Mouse (Mus musculus) thymus, postnatal 10 days (tissue): ENCODE measurements around the gene Myrfl.

Experiments used
- DNase-seq, 2 experiments: peaks; one replicate each; pipeline ENCODE4 v3.0.0; 2021; ENCODE audit warnings: low spot score in 2 of 2

Gene Myrfl

DNA sequence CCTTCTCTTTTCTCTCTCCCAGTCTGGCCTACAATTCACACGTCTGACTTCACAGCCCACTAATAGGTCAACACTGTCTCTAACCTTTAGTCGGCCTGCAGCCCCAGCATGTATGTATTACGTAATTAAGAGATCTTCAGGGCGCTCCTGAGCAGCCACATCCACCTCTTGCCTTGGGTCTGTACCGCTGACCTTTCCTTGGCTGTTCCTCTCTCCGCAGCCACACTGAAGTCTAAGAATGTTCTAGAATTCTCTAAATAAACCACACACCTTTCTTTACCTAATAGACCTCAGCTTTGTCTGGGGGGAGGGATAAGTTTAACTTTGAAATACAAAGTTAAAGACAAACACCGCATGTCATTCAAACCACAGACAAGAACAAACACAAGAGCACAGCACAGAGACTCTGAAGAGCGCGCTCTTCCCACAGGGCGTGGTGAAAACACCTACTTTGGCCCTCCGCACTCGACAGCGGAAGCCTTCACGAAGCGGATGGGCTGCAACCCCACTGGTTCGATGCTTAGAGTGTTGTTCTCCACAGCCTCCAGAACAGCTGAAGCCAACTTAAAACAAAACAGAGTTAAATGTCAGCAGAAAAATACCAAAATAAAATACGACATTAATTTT lies 17.0 kb upstream of the Myrfl start:
- peak in 1 of 2 experiments; percentile 18 for DNase-seq

DNA sequence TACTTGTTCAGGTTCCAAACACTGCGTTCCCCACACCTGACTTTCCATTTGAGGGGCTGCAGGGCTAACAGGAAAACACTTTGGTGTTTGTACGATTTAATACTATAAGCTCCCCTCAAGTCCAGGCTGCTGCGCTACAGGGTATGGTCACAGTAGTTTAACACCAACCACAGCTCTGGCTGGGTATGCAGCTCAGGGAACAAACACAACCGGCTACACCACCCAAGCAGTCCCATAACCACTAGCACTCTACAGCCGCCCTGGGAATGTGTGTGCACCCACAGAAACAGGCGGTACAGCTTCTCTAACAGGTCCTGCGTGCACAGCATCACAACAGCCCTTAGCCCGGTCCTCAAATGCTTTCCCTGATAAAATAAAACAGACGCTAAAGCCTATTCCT lies 16.1 kb upstream of the Myrfl start:
- no peak for DNase-seq

DNA sequence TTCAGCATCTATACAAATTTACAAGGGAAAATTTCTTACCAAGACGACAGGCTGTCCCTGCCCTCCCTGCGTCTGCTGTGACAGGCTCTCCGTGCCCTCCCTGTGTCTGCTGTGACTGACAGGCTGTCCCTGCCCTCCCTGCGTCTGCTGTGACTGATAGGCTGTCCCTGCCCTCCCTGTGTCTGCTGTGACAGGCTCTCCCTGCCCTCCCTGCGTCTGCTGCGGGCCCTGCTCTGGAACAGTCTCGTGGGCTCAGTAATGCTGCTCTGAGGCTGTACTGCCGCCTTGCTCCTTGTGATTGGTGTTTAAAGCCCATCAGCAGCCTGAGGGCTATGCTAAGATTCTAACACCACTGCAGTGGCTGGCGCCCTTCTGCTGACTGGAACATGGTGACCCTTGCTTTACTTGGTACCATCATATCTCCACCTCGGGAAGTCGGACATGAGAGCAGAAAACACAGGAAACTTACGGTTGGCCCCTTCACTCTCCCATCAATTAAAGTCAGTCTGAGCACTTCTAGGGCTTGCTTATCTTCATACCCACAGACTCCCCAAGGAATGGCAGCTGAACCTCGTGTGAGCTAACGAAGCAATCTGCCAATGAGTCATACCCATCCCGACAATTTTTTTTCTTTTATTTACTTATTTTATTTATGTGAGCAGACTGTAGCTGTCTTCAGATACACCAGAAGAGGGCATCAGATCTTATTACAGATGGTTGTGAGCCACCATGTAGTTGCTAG lies 12.4 kb upstream of the Myrfl start:
- no peak for DNase-seq

DNA sequence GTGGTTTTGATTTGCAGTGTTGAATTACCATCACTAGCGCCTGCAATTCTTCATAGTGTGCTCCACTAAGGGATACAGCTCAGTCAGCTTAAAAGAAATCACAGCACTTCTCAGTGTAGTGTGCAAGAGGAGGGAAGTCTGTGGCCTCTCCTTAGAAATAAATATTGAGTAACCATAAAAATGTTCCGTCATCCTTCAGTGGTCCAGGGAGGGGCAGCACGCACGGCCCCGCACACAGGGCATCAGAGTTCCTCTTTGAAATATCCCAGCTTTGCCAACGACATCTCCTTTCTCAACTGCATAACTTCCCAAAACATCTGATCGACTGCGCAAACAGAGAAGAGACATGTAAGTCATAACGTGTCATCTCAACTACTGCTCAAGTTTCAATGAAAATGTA lies 10.1 kb upstream of the Myrfl start:
- no peak for DNase-seq

DNA sequence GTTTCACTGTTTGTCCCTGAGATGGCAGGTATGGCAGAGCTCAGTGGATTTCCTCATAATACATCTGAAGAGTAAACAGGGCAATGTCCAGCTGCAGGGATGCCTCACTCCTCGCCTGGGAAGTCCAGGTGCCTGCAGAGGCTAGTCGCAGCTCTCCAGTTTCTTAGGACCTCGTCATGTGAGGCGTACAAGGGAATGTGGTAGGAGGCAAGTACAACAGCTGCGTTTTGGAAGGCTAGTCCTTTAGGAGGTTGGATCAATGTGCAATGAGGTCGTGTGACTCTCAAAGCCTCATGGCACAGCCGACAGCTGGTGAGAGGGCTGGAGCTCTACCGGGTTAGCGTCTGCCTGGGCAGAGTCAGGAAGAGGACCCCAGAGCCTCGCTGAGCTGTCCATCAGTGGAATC lies 7.8 kb upstream of the Myrfl start:
- DNase-seq, result no peak

DNA sequence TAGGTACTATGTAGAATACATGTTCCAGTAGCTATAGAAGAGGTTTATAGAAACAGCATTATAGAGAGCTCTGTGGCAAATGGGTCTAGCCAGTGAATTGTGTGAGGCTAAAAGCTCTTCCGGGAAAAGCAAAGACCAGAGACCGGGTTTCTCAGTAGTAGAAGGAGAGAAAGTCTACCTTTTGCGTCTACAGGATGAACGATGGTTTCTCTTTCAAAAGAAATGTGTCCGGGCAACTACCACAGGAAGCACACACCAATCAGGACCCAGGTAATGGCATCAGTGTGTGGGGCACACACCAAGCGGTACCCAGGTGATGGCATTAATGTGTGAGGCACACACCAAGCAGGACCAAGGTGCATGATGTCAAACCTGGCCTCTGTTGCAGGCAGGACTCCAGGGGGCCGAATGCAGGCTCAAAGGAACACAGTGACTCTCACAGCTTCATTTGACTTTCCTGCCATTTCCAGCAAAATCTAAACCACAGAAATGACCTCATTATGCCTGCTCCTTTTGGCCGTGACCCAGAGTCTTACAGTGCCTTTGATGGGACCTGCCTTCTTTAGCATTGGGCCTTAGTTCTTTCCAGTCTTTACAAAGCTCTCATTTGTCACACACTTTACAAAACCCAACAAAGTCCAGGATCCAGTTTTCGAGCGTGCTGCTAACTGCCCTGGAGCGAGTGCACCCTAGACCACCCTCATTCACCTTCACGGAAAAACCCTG lies 1.4 kb downstream of the Myrfl start:
- DNase-seq, result no peak

DNA sequence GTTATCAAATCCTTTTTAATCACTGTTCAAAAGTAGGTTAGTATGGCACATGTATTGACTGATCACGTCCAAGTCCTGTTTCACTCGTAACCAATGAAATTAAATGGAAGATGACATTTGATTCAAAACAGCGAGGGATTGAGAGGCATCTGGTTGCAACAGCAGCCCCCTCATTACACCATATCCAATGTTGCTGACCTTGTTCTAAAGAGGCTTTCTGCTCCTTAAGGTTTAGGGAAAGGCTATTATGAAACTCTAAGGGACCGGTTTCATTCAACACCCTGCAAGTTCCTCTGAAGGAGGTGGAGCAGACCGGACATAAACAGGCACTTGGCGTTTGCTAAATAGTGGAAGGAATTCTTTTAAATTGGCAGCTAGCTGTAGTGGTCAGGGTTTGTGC lies 2.2 kb downstream of the Myrfl start:
- DNase-seq, result no peak

DNA sequence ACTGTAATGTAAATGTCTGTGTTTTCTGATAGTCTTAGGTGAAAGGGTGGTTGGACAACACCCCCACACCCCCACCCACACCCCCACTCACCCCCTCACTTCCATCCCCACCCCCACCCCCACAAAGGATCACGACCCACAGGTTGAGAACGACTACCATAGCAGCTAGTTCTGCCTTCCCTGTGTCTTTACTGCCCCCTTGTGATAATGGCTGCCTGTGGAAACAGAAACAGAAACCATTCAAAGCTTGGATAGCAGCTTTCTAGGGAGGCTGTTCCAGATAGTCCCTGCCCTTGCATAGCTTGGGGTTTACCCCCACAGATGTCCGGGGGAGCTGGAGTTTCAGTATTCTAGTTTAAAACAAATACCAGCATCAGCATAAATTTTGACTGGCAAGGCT lies 3.0 kb downstream of the Myrfl start:
- DNase-seq, result peak in 1 of 2 experiments; percentile 41

DNA sequence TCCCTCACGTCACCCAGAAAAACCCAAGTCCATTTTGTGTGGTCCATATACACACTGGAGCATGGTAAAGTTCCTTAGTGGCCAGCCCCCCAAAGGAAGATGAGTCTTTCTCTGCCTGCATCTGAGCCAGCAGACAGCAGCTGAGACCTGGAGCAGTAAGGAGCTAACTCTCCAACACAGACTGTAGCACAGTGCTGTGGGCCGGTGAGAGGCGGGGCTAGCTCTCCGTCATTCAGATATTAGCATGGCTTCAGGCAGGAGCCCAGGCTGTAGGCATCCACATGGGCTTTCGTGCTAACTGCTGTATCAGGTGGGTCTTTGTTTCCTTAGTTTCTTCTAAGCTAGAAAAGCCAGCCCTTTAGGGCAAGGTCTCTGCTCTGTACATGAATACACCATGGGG lies 6.1 kb downstream of the Myrfl start:
- no peak for DNase-seq

DNA sequence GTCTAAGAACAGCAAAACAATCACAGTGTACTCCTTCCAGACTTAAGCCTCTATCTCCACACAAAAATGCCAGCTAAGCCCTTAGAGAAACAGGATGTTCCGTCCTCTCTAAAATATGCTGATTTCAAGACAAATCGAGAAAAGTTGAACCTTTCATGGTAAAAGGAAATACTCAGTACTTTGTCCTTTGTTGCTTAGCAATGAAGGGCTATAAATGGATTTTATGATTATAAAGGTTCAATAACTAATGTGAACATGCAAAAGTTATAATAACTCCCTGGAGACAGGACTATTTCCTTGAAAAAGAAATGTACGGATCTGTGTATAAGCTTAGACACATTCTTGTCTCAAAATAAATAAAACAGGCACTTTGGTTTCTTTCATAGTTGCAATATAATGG lies 12.2 kb downstream of the Myrfl start:
- no peak for DNase-seq

DNA sequence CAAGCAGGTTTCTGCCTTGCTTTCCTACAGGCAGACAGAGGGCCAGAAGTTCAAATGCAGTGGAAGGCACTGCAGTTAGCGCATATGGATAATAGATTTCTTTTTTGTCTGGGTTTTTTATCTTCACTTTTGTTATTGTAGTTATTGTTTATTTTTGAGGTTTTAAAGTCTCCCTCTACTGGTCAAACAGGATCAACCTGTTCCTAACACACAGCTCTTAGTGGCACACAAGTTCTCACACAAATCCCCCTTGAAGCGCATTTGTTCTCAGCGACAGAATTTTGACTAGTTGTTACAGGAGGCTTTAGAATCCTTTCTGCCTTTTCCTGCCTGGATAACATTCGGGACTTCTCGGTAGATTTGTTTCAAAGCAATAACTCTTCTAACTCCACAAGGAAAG lies 13.2 kb downstream of the Myrfl start:
- no peak for DNase-seq

DNA sequence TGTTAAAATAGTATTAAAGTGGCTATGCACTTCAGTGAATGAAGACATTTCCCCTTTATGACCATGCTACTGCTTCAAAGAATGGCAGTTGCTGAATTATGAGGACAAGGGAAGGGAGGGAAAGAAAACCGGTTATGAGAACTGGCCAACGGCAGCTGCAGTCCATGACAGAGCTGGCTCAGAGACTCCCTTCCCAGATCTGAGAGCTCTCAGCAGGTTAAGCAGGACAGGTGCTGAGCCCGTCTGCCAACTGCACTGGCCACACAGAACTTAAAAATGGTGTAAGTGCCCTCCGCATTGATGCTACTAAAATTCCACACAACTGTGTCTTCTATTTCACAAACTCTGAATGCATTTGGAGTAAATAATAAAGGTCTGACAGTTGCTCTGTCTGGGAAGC lies 19.3 kb downstream of the Myrfl start:
- DNase-seq, result no peak

DNA sequence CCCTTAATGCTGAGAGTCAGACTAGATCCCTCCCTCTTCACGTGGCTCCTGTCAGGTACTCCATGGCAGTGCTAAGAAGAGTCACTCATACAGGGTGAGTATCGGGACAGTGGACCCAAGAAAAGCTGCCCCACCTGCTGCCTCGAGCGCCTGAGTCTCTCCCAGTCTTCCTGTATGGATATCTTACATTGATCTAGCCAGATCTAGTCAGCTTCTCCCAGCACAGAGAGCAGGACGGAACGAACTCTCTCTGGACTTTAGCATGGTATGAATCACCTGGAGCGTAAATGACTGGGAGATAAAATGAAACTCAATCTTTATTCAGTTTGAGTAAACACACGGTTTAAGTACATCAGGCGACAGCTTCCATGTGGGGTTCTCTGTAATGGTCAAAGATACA lies 22.2 kb downstream of the Myrfl start:
- DNase-seq, result no peak

DNA sequence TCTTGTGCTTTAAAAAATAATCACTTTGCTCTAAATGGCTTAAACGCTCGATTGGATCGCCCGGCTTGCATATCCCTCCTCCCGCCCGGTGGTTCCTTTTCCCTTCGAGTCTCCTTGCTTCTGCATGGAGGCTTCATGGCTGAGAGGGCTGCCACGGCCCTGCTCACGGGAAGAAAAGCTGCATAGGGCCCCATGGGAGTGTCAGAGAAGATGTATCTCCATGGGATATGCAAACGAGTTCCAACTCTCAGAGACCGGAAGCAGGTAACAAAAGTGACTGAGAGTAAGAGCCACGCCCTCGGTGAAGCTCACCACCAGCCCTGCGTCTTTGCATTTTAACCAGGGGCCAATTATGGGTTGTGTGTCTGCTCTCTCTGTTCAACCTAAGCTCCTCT lies 24.7 kb downstream of the Myrfl start:
- DNase-seq, result no peak

DNA sequence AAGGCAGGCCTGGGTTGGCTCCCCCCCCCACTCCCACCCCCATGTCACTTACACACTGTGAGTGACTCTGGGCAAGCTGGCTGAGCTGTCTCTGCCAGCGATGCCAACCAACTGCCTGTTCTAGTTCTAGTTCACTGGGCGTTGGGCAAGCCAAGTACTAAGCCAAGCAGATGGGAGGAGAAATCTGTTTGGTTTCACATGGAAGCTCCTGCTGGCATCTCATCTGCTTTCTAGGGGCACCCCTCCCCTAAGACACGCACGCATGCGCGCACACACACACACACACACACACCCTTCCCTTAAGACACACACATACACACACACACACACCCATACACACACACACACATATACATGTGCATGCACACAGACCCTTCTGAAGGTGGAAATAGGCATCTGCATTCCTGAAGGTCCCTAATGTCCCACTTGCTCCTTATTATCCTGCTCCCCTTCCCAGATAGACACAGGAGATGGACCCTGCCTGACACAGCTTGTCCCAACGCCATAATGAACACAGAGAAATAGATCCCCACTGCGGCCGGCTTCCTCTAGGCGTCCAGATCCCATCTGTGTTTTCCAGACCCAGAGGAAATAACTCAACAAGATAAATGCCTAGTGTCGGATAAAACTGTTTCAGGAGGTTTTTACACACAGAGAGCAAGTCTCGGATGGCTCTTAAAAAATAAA lies 25.2 kb downstream of the Myrfl start:
- no peak for DNase-seq

DNA sequence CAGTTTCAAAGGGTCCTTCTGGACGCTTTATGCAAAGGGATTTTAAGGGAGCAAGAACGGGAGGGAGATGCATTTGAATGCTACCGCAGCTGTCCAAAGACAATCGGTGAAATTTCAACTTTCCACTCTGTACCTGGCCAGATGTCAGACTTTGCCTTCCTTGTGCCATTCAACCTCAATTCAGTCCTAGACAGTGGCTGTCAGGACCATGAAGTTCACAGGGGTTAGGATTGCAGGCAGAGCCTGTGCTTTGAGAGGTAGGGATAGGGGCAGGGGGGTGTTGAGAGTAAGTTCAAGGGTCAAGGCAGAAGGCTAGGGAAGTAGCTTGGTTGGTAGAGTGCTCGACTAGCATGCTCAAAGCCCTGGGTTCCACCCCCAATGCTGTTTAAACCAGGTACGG lies 25.9 kb downstream of the Myrfl start:
- no peak for DNase-seq

DNA sequence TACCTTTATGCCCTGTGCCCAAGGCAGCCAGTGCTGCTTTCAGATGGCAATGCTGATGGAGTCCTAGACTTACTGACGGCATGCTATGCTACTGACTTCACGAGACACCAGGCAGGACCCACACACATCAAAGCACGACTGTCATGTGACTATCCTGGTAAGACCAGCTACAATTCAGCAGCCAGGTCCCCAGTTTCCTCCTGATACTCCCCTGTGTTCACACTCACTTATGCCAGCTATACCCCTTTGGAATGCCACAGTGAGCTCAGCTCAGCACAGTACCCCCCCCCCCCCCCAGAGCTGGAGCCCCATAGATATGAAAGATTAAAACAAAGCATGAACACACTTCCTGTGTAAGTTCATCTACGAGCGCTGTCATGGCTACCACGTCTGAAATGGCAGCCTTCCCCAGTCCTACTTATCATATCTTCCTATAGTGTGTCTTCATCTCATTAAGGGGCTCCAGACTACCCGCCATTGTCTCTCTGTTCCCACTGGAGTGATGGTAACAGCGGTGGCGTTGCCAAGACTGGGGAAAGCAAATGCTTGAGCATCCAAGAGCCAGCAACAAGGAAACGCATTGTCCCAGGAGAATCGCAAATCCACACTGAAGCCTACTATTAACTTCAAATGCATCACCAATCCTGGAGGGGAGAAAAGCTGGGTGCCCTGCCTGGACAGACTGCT lies 43.4 kb downstream of the Myrfl start:
- DNase-seq, result no peak

DNA sequence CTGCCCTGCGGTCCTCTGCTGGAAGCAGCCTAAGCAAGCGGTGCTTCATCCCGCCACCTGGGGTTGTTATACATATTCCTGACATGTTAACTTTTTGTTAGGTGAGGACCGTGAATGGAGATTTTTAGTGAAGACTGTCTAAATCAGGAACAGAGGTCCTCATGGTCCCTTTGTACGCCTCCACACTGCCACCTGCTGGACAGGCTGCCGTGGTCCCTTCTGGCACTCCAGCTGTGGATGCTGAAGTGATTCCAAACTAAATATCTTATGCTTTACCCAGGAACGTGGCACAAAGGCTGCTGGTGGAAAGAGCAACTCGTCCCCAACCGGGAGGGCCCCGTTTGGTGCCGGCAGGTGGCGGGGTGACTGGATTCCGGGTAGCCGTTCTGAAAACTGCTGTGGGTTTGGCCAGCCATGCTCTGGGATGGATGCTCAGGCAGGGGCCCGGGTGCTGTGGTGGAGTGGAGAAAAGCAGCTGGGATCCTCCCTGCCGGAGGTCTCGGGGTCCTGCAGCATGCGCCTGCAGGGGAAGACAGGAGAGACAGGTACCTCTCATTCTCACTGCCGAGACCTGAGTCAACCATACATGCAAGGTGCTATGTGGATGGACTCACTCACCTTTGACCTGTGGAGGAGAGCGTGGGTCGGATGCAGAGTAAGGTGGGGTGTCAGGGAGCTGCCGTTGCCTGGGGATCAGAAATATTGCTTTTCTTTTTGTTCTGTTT lies 47.8 kb downstream of the Myrfl start:
- DNase-seq, result peak; percentile 48 to 85

DNA sequence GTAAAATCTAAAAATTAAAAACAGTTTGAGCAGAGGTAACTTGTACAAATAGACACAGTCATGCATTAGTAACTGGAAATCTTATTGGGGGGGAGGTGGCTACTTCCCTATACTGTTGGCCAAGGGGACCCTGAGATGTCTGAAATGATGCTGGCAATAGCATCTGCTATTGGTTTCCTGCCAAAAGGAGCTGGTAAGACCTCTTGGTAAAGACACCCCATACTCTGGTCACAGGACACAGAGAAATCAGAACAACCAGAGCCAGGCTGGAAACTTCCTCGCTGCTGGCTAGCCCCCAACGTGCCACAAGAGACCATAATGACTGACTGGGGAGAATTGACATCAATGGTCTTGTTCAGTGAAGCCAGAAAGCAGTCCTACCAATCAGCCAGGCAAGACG lies 55.2 kb downstream of the Myrfl start:
- no peak for DNase-seq

DNA sequence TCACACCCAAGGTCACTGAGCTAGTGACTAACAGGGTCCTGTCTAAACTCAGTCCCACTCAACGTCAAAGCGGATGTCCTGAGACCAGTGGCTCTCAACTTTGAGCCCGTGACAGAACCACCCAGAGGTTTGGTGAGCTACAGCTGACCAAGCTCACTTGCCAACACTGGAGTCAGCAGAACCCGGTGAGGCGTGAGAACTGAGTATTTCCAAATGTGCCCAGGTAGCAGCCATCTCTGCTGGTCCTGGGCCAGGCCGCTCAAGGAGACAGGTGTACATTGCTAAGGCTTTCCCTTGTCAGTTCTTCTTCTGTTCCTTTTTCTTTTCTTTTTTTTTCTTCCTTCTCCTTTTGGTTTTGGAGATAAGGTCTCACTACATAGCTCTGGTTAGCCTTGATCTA lies 66.0 kb downstream of the Myrfl start:
- DNase-seq, result no peak

DNA sequence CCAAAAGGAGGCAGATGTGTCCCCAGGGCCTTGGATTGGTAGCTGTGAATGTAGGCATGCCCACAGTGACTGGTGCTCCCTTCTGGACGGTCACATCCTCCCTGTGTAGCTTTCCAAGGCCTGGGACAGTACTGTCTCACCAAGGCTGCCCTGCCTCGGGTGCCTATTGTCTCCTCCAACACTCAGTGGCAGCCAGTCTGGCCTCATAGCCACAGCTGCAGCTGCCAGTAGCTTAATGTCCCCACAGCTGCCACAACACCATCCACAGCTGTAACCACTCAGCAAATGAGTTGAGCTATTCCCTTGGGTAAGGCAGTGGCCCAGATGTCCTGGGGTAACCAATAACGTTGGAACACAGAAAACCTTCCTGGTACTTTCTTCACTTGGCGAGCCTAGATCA lies 68.6 kb downstream of the Myrfl start:
- no peak for DNase-seq
